Mouse (Mus musculus) midbrain, embryonic 14.5 days (tissue): ENCODE data around the gene Rnd2. TPM values are rescaled to one million over a fixed set of nuclear protein-coding genes. Genes with fewer than 3 reads are reported as not detected.

ENCODE experiments used
- ATAC-seq: fragments of 200-750 bp; cut with Nextera tagmentation; 2 replicates; pipeline ENCODE4 v1.8.0; 2017; ENCODE audit warnings: moderate number of reproducible peaks, moderate library complexity; ENCODE audit not compliant: low FRiP score, low TSS enrichment
- DNase-seq: peaks from one replicate; pipeline ENCODE4 v3.0.0-alpha.2; 2015
- H3K27ac ChIP-seq: fragments of 300-500 bp; sonication (generic); replicated peaks from 2 replicates; pipeline ENCODE4 v1.5.1; 2014; ENCODE audit warnings: mild to moderate bottlenecking, low read depth, low read length, moderate library complexity
- H3K27me3 ChIP-seq: fragments of 300-500 bp; sonication (generic); 2 replicates; pipeline ENCODE4 v1.6.1; 2014; ENCODE audit warnings: low read length, control low read depth, mixed read lengths; ENCODE audit not compliant: control insufficient read depth, insufficient read depth
- H3K36me3 ChIP-seq: fragments of 300-500 bp; sonication (generic); 2 replicates; pipeline ENCODE4 v1.6.1; 2014; ENCODE audit warnings: low read length, control low read depth; ENCODE audit not compliant: control insufficient read depth, insufficient read depth
- H3K4me1 ChIP-seq: fragments of 300-500 bp; sonication (generic); 2 replicates; pipeline ENCODE4 v1.6.1; 2014; ENCODE audit warnings: mild to moderate bottlenecking, antibody characterized with exemption, low read length, control low read depth; ENCODE audit not compliant: control insufficient read depth, insufficient read depth
- H3K4me2 ChIP-seq: fragments of 300-500 bp; sonication (generic); 2 replicates; pipeline ENCODE4 v1.6.1; 2014; ENCODE audit warnings: mild to moderate bottlenecking, low read length, moderate library complexity
- H3K4me3 ChIP-seq: fragments of 300-500 bp; sonication (generic); replicated peaks from 2 replicates; pipeline ENCODE4 v1.5.1; 2014; ENCODE audit warnings: low read depth, low read length
- H3K9ac ChIP-seq: fragments of 300-500 bp; sonication (generic); replicated peaks from 2 replicates; pipeline ENCODE4 v1.6.1; 2014; ENCODE audit warnings: mild to moderate bottlenecking, low read length, moderate library complexity
- H3K9me3 ChIP-seq: fragments of 300-500 bp; sonication (generic); 2 replicates; pipeline ENCODE4 v1.6.1; 2016; ENCODE audit warnings: low read length, control low read depth, mixed read lengths; ENCODE audit not compliant: control insufficient read depth
- WGBS: fragments of 180-500 bp; shearing (Covaris S2); extraction: QIAGEN DNeasy Blood & Tissue Kit; methylation state at CpG from one replicate; pipeline ENCODE4 v1.1.7; 2014; 5-methylcytosine and 5-hydroxymethylcytosine counted together
- polyA plus RNA-seq: library from polyadenylated mRNA; unstranded; fragments of >200 nt; fragmentation: Nextera tagmentation; extraction: Ambion mirVana; gene quantifications from 2 replicates; pipeline ENCODE4 v1.2.1, GENCODE M21; 2014

The Rnd2 gene
- polyA plus RNA-seq, 1 experiment from 2014 or later, result 58.6 TPM

DNA sequence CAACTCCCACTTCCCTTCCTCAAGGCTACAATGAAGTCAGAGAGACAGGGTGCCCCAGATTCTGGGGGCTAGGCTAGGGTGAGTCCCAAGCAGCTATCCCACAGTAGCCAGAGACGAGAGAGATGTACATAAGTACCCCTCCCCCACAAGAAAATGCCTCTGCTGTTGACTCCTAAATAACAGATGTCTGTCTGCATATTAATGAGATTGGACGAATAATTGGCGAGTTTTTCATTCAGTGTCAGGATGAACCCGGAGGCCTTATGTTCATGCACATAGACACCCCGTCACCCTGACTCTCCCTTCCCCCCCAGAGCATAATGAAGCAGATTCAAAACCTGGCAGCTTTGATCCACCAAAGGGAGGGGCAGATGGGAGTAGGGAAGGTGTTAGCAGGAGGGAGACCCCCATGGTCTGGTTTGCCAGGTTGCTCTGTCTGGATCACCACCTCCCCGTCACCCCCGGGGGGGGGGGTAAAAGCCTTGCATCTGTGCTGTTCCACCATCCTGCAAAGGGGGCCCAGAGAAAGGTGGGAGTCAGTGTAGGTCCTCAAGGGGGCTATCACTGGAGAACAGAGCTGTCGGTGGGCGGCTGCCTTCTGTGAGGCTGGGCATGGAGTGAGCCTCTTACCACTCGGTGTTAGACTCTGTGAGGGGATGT lies 12.9 kb downstream of the Rnd2 start:
- peak; percentile 78 for ATAC-seq
- Histone ChIP-seq H3K4me1 (peaks cover 17% of the 10 kb centered on the region), H3K27me3 (no peaks in the 10 kb centered on the region), H3K27ac (peak overlapping the region; percentile 93), H3K9me3 (no peaks in the 10 kb centered on the region), H3K4me2 (peak overlapping the region; percentile 20; the same call in 1 of the 2 replicates), H3K36me3 (no peaks in the 10 kb centered on the region), H3K4me3 (no peak overlapping the region), H3K9ac (no peak overlapping the region; the same call in 1 of the 2 replicates)
- 7% methylated on average over 10 of the region's 10 CpGs for WGBS
- DNase-seq, result peak; percentile 83

DNA sequence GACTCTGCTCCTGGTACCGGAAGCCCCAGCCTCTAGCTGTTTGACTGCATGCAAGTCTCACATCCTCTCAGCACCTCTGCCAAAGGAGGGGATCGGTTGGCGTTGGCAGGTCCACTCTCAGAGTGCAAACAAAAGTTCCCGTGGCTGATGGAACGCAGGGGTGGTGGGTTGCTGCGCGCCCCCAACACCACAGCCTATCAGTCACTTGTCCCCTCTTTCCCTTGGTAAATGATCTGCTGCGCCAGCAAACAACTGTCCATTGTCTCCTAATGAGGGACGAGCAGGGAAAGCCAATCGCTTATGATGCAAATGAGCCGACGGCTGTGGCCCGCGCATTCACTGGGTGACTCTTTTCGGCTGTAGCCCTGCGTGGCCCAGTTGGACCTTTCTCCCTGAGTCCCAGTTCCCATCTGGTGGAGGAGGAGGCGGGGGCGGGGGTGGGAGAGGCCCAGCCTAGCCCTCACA lies 14.4 kb downstream of the Rnd2 start:
- Histone ChIP-seq H3K9ac (peak overlapping the region; percentile 27), H3K4me1 (peaks cover 23% of the 10 kb centered on the region), H3K4me3 (0 out of 2 replicates have a peak overlapping the region, but pooled peaks have one; percentile 2), H3K27me3 (no peaks in the 10 kb centered on the region), H3K27ac (peak overlapping the region; percentile 93), H3K4me2 (peak overlapping the region; percentile 39), H3K36me3 (no peaks in the 10 kb centered on the region), H3K9me3 (no peaks in the 10 kb centered on the region)
- DNase-seq, result peak; percentile 72
- peak; percentile 32; the same call in 1 of the 2 replicates for ATAC-seq
- 3% methylated on average over 18 of the region's 18 CpGs for WGBS

DNA sequence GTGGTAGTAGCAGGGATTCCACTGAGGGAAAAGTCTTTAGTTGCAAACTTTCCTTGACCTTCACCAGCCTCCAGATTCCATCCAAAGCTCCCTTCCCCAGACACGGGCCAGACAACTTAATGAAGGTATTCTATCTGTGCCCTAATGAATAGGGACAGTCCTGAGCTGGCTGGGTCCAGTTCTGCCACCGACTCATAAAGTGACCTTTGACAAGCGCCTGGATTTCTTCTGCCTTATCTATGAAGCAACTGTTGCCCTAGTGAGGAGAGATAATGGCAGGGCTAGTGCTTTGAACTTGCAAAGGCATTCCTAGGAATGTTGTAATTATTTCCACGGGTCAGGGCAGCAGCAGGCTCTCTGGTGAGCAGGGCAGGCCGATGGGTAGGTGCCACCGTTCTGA lies 16.1 kb downstream of the Rnd2 start:
- Histone ChIP-seq H3K36me3 (no peaks in the 10 kb centered on the region), H3K27ac (0 out of 2 replicates have a peak overlapping the region, but pooled peaks have one; percentile 13), H3K4me3 (no peak overlapping the region), H3K9me3 (no peaks in the 10 kb centered on the region), H3K4me1 (peaks cover 26% of the 10 kb centered on the region), H3K9ac (no peak overlapping the region), H3K27me3 (no peaks in the 10 kb centered on the region), H3K4me2 (no peak overlapping the region)
- DNase-seq (no peak), ATAC-seq (no peak)
- WGBS, result 74% methylated on average over 6 of the region's 6 CpGs

DNA sequence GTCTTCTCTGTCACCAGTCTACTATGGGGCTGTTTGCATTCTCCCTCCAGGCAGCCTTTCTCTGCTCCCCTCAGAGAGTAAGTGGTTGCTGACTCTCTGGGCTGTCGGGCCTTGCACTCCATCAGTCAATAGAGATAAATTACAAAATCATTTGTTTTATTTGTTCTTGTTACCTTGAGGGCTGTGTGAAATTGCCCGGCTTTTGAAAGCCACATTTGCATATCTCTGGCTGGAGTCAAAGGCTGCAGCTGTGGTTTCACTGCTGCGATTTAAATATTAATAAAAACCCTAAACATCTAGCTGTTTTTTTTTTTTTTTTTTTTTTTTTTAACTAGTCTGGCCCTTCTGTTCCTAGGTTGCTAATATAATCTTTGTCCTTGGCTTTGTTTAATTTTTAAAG lies 19.0 kb downstream of the Rnd2 start:
- ATAC-seq (no peak), DNase-seq (peak; percentile 44)
- Histone ChIP-seq H3K27ac (peak overlapping the region; percentile 77), H3K4me1 (peaks cover 20% of the 10 kb centered on the region), H3K36me3 (no peaks in the 10 kb centered on the region), H3K9me3 (no peaks in the 10 kb centered on the region), H3K9ac (no peak overlapping the region), H3K4me2 (no peak overlapping the region), H3K27me3 (no peaks in the 10 kb centered on the region), H3K4me3 (no peak overlapping the region)
- WGBS, result 7% methylated on average over 3 of the region's 3 CpGs

DNA sequence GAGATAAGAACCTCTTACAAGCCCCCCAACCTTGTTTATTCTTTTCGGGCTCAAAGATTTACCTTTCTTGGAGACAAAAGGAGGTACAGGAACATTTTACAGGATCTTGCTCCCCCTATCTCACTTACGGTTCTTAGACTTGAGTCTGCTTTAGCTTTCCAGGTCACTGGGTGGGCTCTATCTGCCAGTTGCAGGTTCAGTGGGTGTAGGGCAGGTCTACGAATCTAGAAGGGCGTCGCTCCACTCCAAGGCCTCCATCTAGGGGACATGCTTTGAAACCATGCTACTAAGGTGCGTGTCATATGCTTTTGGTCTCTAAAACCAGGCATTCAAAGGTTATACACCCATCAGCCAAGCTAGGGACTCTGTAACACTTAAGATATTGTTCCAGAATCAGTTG lies 19.4 kb downstream of the Rnd2 start:
- Histone ChIP-seq H3K9ac (no peak overlapping the region), H3K4me3 (no peak overlapping the region), H3K4me2 (no peak overlapping the region), H3K27me3 (no peaks in the 10 kb centered on the region), H3K9me3 (no peaks in the 10 kb centered on the region), H3K27ac (peak overlapping the region; percentile 77), H3K4me1 (peaks cover 20% of the 10 kb centered on the region), H3K36me3 (no peaks in the 10 kb centered on the region)
- DNase-seq (no peak), ATAC-seq (no peak)
- WGBS, result 70% methylated on average over 6 of the region's 6 CpGs

DNA sequence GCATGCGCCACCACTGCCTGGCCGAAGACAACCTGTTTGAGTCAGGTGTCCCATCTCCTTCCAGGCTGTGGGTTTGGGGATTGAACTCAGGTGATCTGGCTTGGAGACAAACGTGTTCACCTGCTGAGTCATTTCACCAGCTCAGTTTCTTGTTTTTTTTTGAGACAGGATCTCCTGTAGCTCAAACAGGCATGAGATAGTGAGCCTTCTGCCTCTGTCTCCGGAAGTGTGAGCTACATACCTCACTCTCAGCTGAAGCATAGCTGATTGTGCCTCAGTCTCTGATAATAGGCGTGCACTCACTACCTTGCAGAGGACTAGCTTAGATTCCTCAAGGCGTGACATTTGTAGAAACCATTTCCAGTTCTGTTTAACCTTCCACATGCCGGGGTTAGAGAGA lies 20.0 kb downstream of the Rnd2 start:
- Histone ChIP-seq H3K4me1 (peaks cover 14% of the 10 kb centered on the region), H3K9me3 (no peaks in the 10 kb centered on the region), H3K27me3 (no peaks in the 10 kb centered on the region), H3K27ac (peak overlapping the region; percentile 77), H3K4me2 (no peak overlapping the region), H3K36me3 (no peaks in the 10 kb centered on the region), H3K4me3 (no peak overlapping the region), H3K9ac (no peak overlapping the region)
- ATAC-seq, result no peak
- DNase-seq, result no peak
- WGBS, result 89% methylated on average over 7 of the region's 7 CpGs

DNA sequence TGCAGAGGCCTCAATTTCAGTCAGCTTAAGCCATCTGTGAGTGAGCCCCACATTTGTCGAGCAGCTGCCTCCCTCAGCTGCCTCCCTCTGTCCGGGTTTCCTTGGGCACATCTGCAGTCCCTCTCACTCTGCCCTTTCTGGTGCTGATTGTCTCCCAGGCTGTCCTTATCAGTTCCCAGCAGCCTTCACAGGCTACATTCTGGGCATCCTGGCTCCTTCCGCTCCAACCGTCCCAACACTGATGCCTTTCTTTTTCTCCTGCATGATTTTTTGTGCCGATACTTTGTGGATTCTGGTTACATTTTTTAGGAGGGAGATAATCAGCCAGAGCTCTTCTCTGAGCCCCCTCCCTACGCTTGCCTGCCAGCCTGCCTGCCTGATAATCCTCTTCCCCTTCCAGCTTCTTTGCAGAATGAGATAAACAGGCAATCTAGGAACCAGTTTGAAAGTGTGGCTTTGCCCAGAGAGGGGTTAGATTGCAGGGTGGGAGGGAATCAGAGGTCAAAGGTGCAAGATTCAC lies 20.8 kb downstream of the Rnd2 start:
- H3K4me1 ChIP-seq, result peaks cover 11% of the 10 kb centered on the region
- H3K4me2 ChIP-seq, result no peak overlapping the region
- no peak for ATAC-seq
- H3K9me3 ChIP-seq, result no peaks in the 10 kb centered on the region
- 33% methylated on average over 6 of the region's 6 CpGs for WGBS
- peak; percentile 36 for DNase-seq
- H3K27me3 ChIP-seq, result no peaks in the 10 kb centered on the region
- peak overlapping the region; percentile 69 for H3K27ac ChIP-seq
- no peak overlapping the region for H3K4me3 ChIP-seq
- no peaks in the 10 kb centered on the region for H3K36me3 ChIP-seq
- H3K9ac ChIP-seq, result no peak overlapping the region

DNA sequence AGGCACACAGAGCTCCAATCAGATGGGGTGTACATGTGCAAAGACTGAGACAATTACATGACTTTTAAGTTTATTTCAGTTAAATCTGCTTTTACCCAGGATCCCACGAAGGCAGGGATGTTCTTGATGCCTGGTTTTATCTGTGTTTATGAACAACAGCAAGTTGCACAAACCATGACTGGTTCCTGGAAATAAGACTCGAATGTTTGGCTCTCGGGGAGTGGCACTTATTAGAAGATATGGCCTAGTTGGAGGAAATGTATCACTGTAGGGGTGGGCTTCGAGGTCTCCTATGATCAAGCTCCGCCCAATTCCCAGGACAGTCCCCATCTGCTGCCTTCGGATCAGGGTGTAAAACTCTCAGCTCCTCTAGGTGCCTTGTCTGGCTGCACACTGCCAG lies 21.3 kb downstream of the Rnd2 start:
- ATAC-seq (no peak), DNase-seq (no peak)
- H3K4me1 ChIP-seq, result peaks cover 11% of the 10 kb centered on the region
- H3K9me3 ChIP-seq, result no peaks in the 10 kb centered on the region
- 76% methylated on average over 6 of the region's 6 CpGs for WGBS
- 0 out of 2 replicates have a peak overlapping the region, but pooled peaks have one; percentile 69 for H3K27ac ChIP-seq
- no peak overlapping the region for H3K9ac ChIP-seq
- H3K4me3 ChIP-seq, result no peak overlapping the region
- no peaks in the 10 kb centered on the region for H3K27me3 ChIP-seq
- no peaks in the 10 kb centered on the region for H3K36me3 ChIP-seq
- no peak overlapping the region for H3K4me2 ChIP-seq

DNA sequence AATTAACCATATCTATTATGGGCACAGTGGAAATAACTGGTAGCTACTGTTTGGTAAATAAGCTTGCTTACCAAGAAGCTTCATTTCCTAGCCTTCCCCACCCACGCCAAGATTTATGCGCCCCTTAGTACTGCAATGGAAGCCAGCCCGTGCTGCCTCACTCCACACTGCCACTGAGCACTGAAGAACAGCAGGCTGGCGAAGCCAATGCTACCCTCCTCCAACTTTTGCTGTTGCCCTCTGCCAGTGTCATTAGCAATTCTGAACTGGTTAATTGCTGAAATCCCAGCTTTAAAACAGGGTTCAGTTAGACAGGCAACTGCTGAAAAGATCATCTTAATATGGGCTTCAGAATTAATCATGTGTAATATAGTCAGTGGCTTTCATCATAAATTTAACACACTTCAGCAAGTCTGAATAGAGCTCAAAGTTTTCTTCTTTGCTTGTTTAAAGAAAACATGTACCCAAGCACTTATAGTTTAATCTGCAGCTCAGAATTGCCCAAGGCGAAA lies 41.5 kb downstream of the Rnd2 start:
- ATAC-seq, result no peak
- Histone ChIP-seq H3K4me3 (no peak overlapping the region), H3K9me3 (no peaks in the 10 kb centered on the region), H3K27me3 (no peaks in the 10 kb centered on the region), H3K4me1 (no peaks in the 10 kb centered on the region), H3K27ac (no peak overlapping the region), H3K4me2 (no peak overlapping the region), H3K36me3 (peaks cover 4% of the 10 kb centered on the region), H3K9ac (no peak overlapping the region)
- DNase-seq, result no peak
- 82% methylated on average over 5 of the region's 5 CpGs for WGBS
